22 mouse cellular contexts compared by ENCODE assay signal in genomic region chr9:56841864-56842263, GRCm38 (mm10). TPM values are rescaled to one million over a fixed set of nuclear protein-coding genes. Genes with fewer than 3 reads are reported as not detected.
DNase-seq lines count a peak whose midpoint lies in the region; ATAC-seq and TF ChIP-seq lines count a peak whose summit lies in the region.
"Had no signal": no experiment of that assay in that cellular context is flagged by ENCODE, and none has a peak within 500 bp of the region (broad histone marks: within the 10 kb centered on the region; RNA-seq: fewer than 3 reads in every experiment).

No protein-coding gene starts in this region.

- ATAC-seq in heart, embryonic 13.5 days (ENCODE audit: extremely low read depth, insufficient number of reproducible peaks, low FRiP score, low TSS enrichment) = no peak
- no peak for ATAC-seq in neural tube, embryonic 11.5 days (ENCODE audit: insufficient read depth, low FRiP score, low TSS enrichment)
- no peak for ATAC-seq in limb, embryonic 15.5 days (ENCODE audit: insufficient number of reproducible peaks, low FRiP score, low TSS enrichment, low read depth)

- H3K4me3 ChIP-seq in heart, embryonic 13.5 days = no peak overlapping the region
- no peak overlapping the region for H3K4me3 ChIP-seq in neural tube, embryonic 11.5 days (ENCODE audit: low read depth, low read length)
- no peak overlapping the region for H3K4me3 ChIP-seq in limb, embryonic 15.5 days
- no peak overlapping the region for H3K4me3 ChIP-seq in lung, adult 2 months (replicated peaks; ENCODE audit: extremely low read depth, low read depth, low read length)
- H3K4me3 ChIP-seq: heart, adult 2 months; midbrain, embryonic 10.5 days had no signal

- H3K4me1 ChIP-seq in heart, embryonic 13.5 days = peaks cover 26% of the 10 kb centered on the region
- H3K4me1 ChIP-seq in neural tube, embryonic 11.5 days (ENCODE audit: control insufficient read depth, insufficient read depth, low read length) = peaks cover 11% of the 10 kb centered on the region
- H3K4me1 ChIP-seq in limb, embryonic 15.5 days = peaks cover 25% of the 10 kb centered on the region
- no peaks in the 10 kb centered on the region for H3K4me1 ChIP-seq in lung, adult 2 months (ENCODE audit: control insufficient read depth, insufficient read depth, low read length)

- no peak for TF ChIP-seq CTCF in lung, adult 2 months (IDR thresholded peaks at IDR 0.05; ENCODE audit: insufficient read depth, low read length)

- no peak overlapping the region for H3K4me2 ChIP-seq in heart, embryonic 13.5 days
- H3K4me2 ChIP-seq in neural tube, embryonic 11.5 days (ENCODE audit: low read depth) = no peak overlapping the region; the same call in 1 of the 2 replicates
- no peak overlapping the region for H3K4me2 ChIP-seq in limb, embryonic 15.5 days

- no peaks in the 10 kb centered on the region for H3K36me3 ChIP-seq in heart, embryonic 13.5 days
- H3K36me3 ChIP-seq in neural tube, embryonic 11.5 days (ENCODE audit: control insufficient read depth, insufficient read depth, low read length) = no peaks in the 10 kb centered on the region
- H3K36me3 ChIP-seq in limb, embryonic 15.5 days = no peaks in the 10 kb centered on the region
- H3K36me3 ChIP-seq: midbrain, embryonic 10.5 days had no signal

- no peak for TF ChIP-seq POLR2A in lung, adult 2 months (IDR thresholded peaks at IDR 0.05; ENCODE audit: borderline replicate concordance, extremely low read depth, low read depth, low read length)

- H3K9ac ChIP-seq in heart, embryonic 13.5 days = peak overlapping the region; percentile 24; the same call in 1 of the 2 replicates
- H3K9ac ChIP-seq in neural tube, embryonic 11.5 days (ENCODE audit: low read length) = no peak overlapping the region
- no peak overlapping the region for H3K9ac ChIP-seq in limb, embryonic 15.5 days

- no peak for DNase-seq in heart, adult 9 months (ENCODE audit: low spot score in 2 of 2)
- DNase-seq in neural tube, embryonic 11.5 days (ENCODE audit: low spot score) = no peak
- DNase-seq in neural tube, embryonic 10.5 days (ENCODE audit: extremely low spot score, low spot score) = no peak
- no peak for DNase-seq in gastrocnemius, postnatal 4 days (ENCODE audit: low spot score in 2 of 2)
- DNase-seq in lung, adult 2 months = no peak
- DNase-seq: adrenal gland, postnatal 25 days; cerebellum, adult 11 months; cerebellum, postnatal 14 days; gastrocnemius, postnatal 14 days; heart, adult 2 months; heart, postnatal 10 days; kidney, adult 9 months; spleen, adult 18-20 months; thymus, postnatal 36 days had no signal

- H3K27me3 ChIP-seq in heart, embryonic 13.5 days (replicated peaks) = peaks cover 56% of the 10 kb centered on the region
- no peaks in the 10 kb centered on the region for H3K27me3 ChIP-seq in neural tube, embryonic 11.5 days (ENCODE audit: control insufficient read depth, insufficient read depth, low read length)
- peaks cover 4% of the 10 kb centered on the region; the same call in 1 of the 2 replicates for H3K27me3 ChIP-seq in limb, embryonic 15.5 days

- H3K9me3 ChIP-seq in heart, embryonic 13.5 days = no peaks in the 10 kb centered on the region
- no peaks in the 10 kb centered on the region for H3K9me3 ChIP-seq in neural tube, embryonic 11.5 days (ENCODE audit: control insufficient read depth, low read length)
- no peaks in the 10 kb centered on the region for H3K9me3 ChIP-seq in limb, embryonic 15.5 days
- H3K9me3 ChIP-seq: midbrain, embryonic 10.5 days had no signal

- 0 out of 2 replicates have a peak overlapping the region, but pooled peaks have one; percentile 3 for H3K27ac ChIP-seq in heart, embryonic 13.5 days (replicated peaks)
- H3K27ac ChIP-seq in neural tube, embryonic 11.5 days (ENCODE audit: low read depth, low read length) = peak overlapping the region; percentile 50; the same call in 1 of the 2 replicates
- 0 out of 2 replicates have a peak overlapping the region, but pooled peaks have one; percentile 22 for H3K27ac ChIP-seq in limb, embryonic 15.5 days
- H3K27ac ChIP-seq: heart, adult 2 months; macrophage; midbrain, embryonic 10.5 days had no signal

RNA-seq across cellular contexts. Expression of gene Odf3l1, which starts 22.6 kb away (rescaled TPM):
- 0.49 and 0.73 TPM in 2 replicates for polyA plus RNA-seq in heart, embryonic 13.5 days (2015; fragmentation: Nextera tagmentation; extraction: Ambion mirVana)
- not detected in 2 replicates for polyA plus RNA-seq in neural tube, embryonic 11.5 days (2014; fragmentation: Nextera tagmentation; extraction: Ambion mirVana)
- polyA plus RNA-seq in limb, embryonic 15.5 days (2015; fragmentation: Nextera tagmentation; extraction: Ambion mirVana) = 1.00 and 3.4 TPM in 2 replicates
- 1 to 10 TPM; 1.1 to 1.6 TPM for total RNA-seq in gastrocnemius, postnatal 4 days (2021)
- 1.7 and 1.8 TPM in 2 replicates for polyA plus RNA-seq in lung, adult 2 months (2012; rRNA removed)
- total RNA-seq: CH12.LX; heart, adult 2 months; MEL; midbrain, postnatal 0 days had no signal
- polyA plus RNA-seq: forebrain, embryonic 11.5 days; macrophage; midbrain, embryonic 10.5 days had no signal

RNA-seq across cellular contexts. Expression of gene Cspg4, which starts 23.0 kb away (rescaled TPM):
- polyA plus RNA-seq in heart, embryonic 13.5 days (2015; fragmentation: Nextera tagmentation; extraction: Ambion mirVana) = 24.2 and 26.2 TPM in 2 replicates
- 2.6 and 3.8 TPM in 2 replicates for polyA plus RNA-seq in neural tube, embryonic 11.5 days (2014; fragmentation: Nextera tagmentation; extraction: Ambion mirVana)
- polyA plus RNA-seq in limb, embryonic 15.5 days (2015; fragmentation: Nextera tagmentation; extraction: Ambion mirVana) = 49.1 and 52.2 TPM in 2 replicates
- total RNA-seq in gastrocnemius, postnatal 4 days (2021) = 10 to 100 TPM; 44.4 to 46.1 TPM
- 19.5 and 21.2 TPM in 2 replicates for polyA plus RNA-seq in lung, adult 2 months (2012; rRNA removed)
- polyA plus RNA-seq: macrophage had no signal

RNA-seq across cellular contexts. Expression of gene Lingo1, which starts 45.6 kb away (rescaled TPM):
- polyA plus RNA-seq in heart, embryonic 13.5 days (2015; fragmentation: Nextera tagmentation; extraction: Ambion mirVana) = 1.5 and 2.3 TPM in 2 replicates
- polyA plus RNA-seq in neural tube, embryonic 11.5 days (2014; fragmentation: Nextera tagmentation; extraction: Ambion mirVana) = 12.2 and 14.7 TPM in 2 replicates
- polyA plus RNA-seq in limb, embryonic 15.5 days (2015; fragmentation: Nextera tagmentation; extraction: Ambion mirVana) = 3.6 and 4.5 TPM in 2 replicates
- 1 to 10 TPM; 3.2 TPM for total RNA-seq in gastrocnemius, postnatal 4 days (2021)
- 4.4 and 6.8 TPM in 2 replicates for polyA plus RNA-seq in lung, adult 2 months (2012; rRNA removed)
- total RNA-seq: CH12.LX, MEL had no signal
- polyA plus RNA-seq: macrophage had no signal
